Mouse (Mus musculus): ENCODE measurements around the gene Isg20. TPM values are rescaled to one million over a fixed set of nuclear protein-coding genes. Genes with fewer than 3 reads are reported as not detected.

Gene Isg20
- polyA plus RNA-seq, 1 experiment, result 9.9 TPM

- TF ChIP-seq CTCF (IDR thresholded peaks at IDR 0.05; ENCODE audit: borderline replicate concordance, insufficient read depth, low read length) (no peak), POLR2A (IDR thresholded peaks at IDR 0.05; ENCODE audit: low read depth, low read length) (peak; percentile 82)
- peak within 1 kb of the TSS; percentile 94 for H3K4me3 ChIP-seq (ENCODE audit: insufficient read depth, low read length)
- peak within 1 kb of the TSS; percentile 77 for H3K27ac ChIP-seq (ENCODE audit: insufficient read depth, low read length)
- H3K4me1 ChIP-seq (ENCODE audit: control insufficient read depth, insufficient read depth, low read length), result peaks cover 14% of the 10 kb centered on the region; the same call in 1 of the 2 replicates
Observed at GRCm38 (mm10) chr7:78895653-78896333, 17.4 kb upstream of the Isg20 start, which contains the start of gene Aen. Gene Aen (plus strand): TSS chr7:78895854.

GRCm38 (mm10) chr7:78897567-78897966 lies 15.7 kb upstream of the Isg20 start:
- TF ChIP-seq CTCF (IDR thresholded peaks at IDR 0.05; ENCODE audit: borderline replicate concordance, insufficient read depth, low read length) (no peak), POLR2A (IDR thresholded peaks at IDR 0.05; ENCODE audit: low read depth, low read length) (no peak)
- no peak overlapping the region for H3K27ac ChIP-seq (ENCODE audit: insufficient read depth, low read length)
- peaks cover 14% of the 10 kb centered on the region; the same call in 1 of the 2 replicates for H3K4me1 ChIP-seq (ENCODE audit: control insufficient read depth, insufficient read depth, low read length)
- H3K4me3 ChIP-seq (ENCODE audit: insufficient read depth, low read length), result peak overlapping the region; percentile 94

- Histone ChIP-seq H3K4me1 (ENCODE audit: control insufficient read depth, insufficient read depth, low read length) (no peaks in the 10 kb centered on the region), H3K27ac (ENCODE audit: insufficient read depth, low read length) (no peak overlapping the region), H3K4me3 (ENCODE audit: insufficient read depth, low read length) (no peak overlapping the region)
- TF ChIP-seq CTCF (IDR thresholded peaks at IDR 0.05; ENCODE audit: borderline replicate concordance, insufficient read depth, low read length) (no peak), POLR2A (IDR thresholded peaks at IDR 0.05; ENCODE audit: low read depth, low read length) (no peak)
Observed at GRCm38 (mm10) chr7:78903174-78903870, 9.9 kb upstream of the Isg20 start.

- Histone ChIP-seq H3K27ac (ENCODE audit: insufficient read depth, low read length) (no peak overlapping the region), H3K4me3 (ENCODE audit: insufficient read depth, low read length) (no peak overlapping the region), H3K4me1 (ENCODE audit: control insufficient read depth, insufficient read depth, low read length) (no peaks in the 10 kb centered on the region)
- no peak for TF ChIP-seq CTCF (IDR thresholded peaks at IDR 0.05; ENCODE audit: borderline replicate concordance, insufficient read depth, low read length)
- no peak for TF ChIP-seq POLR2A (IDR thresholded peaks at IDR 0.05; ENCODE audit: low read depth, low read length)
Observed at GRCm38 (mm10) chr7:78904175-78904574, 9.0 kb upstream of the Isg20 start.

GRCm38 (mm10) chr7:78909026-78909425 lies 4.2 kb upstream of the Isg20 start:
- Histone ChIP-seq H3K4me1 (ENCODE audit: control insufficient read depth, insufficient read depth, low read length) (peaks cover 2% of the 10 kb centered on the region; the same call in 1 of the 2 replicates), H3K4me3 (ENCODE audit: insufficient read depth, low read length) (no peak overlapping the region), H3K27ac (ENCODE audit: insufficient read depth, low read length) (no peak overlapping the region)
- TF ChIP-seq POLR2A (IDR thresholded peaks at IDR 0.05; ENCODE audit: low read depth, low read length) (no peak), CTCF (IDR thresholded peaks at IDR 0.05; ENCODE audit: borderline replicate concordance, insufficient read depth, low read length) (no peak)

- TF ChIP-seq POLR2A (IDR thresholded peaks at IDR 0.05; ENCODE audit: low read depth, low read length) (no peak), CTCF (IDR thresholded peaks at IDR 0.05; ENCODE audit: borderline replicate concordance, insufficient read depth, low read length) (no peak)
Observed at GRCm38 (mm10) chr7:78910336-78911098, 2.7 kb upstream of the Isg20 start.

GRCm38 (mm10) chr7:78911209-78911608 lies 2.0 kb upstream of the Isg20 start:
- Histone ChIP-seq H3K4me3 (ENCODE audit: insufficient read depth, low read length) (no peak overlapping the region), H3K27ac (ENCODE audit: insufficient read depth, low read length) (no peak overlapping the region), H3K4me1 (ENCODE audit: control insufficient read depth, insufficient read depth, low read length) (peaks cover 8% of the 10 kb centered on the region)
- TF ChIP-seq POLR2A (IDR thresholded peaks at IDR 0.05; ENCODE audit: low read depth, low read length) (no peak), CTCF (IDR thresholded peaks at IDR 0.05; ENCODE audit: borderline replicate concordance, insufficient read depth, low read length) (no peak)

More at GRCm38 (mm10) chr7:78910336-78911098, 2.7 kb upstream of the Isg20 start:
- Histone ChIP-seq H3K4me1 (ENCODE audit: control insufficient read depth, insufficient read depth, low read length) (peaks cover 8% of the 10 kb centered on the region), H3K4me3 (ENCODE audit: insufficient read depth, low read length) (no peak overlapping the region), H3K27ac (ENCODE audit: insufficient read depth, low read length) (no peak overlapping the region)

- no peak for TF ChIP-seq POLR2A (IDR thresholded peaks at IDR 0.05; ENCODE audit: low read depth, low read length)
- TF ChIP-seq CTCF (IDR thresholded peaks at IDR 0.05; ENCODE audit: borderline replicate concordance, insufficient read depth, low read length), result no peak
- Histone ChIP-seq H3K4me3 (ENCODE audit: insufficient read depth, low read length) (no peak overlapping the region), H3K4me1 (ENCODE audit: control insufficient read depth, insufficient read depth, low read length) (peaks cover 8% of the 10 kb centered on the region), H3K27ac (ENCODE audit: insufficient read depth, low read length) (peak overlapping the region; percentile 76; the same call in 1 of the 2 replicates)
Observed at GRCm38 (mm10) chr7:78912253-78912973, 811 bp upstream of the Isg20 start.
